ENCODE assay signal across 10 mouse cellular contexts in the genomic region with DNA sequence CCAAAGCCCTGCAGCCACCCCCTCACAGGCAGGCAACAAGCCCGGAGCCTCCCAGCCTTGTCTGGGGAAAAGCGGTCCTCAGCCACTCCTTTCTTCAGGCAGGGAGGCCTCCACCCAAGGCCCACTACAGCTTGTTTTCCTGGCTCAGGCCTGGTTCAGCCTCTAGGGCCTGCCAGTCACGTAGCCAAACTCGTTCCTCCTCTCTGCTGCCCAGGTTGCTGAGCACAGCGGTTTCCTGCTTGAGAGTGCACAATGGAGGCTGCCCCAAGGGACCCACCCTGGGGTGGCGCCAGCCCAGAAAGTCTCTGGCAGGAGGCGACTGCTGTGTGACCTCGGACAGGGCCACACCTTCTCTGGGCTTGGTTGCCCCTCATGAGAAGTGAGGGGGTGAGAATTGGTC. TPM values are rescaled to one million over a fixed set of nuclear protein-coding genes. Genes with fewer than 3 reads are reported as not detected.
A peak's percentile ranks its signal among the peaks of the same experiment; 100 is the strongest.
DNase-seq lines count a peak whose midpoint lies in the region; ATAC-seq and TF ChIP-seq lines count a peak whose summit lies in the region.
"Had no signal": no experiment of that assay in that cellular context is flagged by ENCODE, and none has a peak within 500 bp of the region (broad histone marks: within the 10 kb centered on the region; RNA-seq: fewer than 3 reads in every experiment).

No protein-coding gene starts in this region.

- no peaks in the 10 kb centered on the region for H3K27me3 ChIP-seq in kidney, adult 2 months (replicated peaks; ENCODE audit: control insufficient read depth, insufficient read depth, low read length)
- H3K27me3 ChIP-seq in kidney, embryonic 14.5 days (ENCODE audit: control insufficient read depth, insufficient read depth, low read length) = no peaks in the 10 kb centered on the region
- no peaks in the 10 kb centered on the region for H3K27me3 ChIP-seq in heart, embryonic 12.5 days (replicated peaks)
- H3K27me3 ChIP-seq in stomach, embryonic 14.5 days (ENCODE audit: control insufficient read depth, insufficient read depth, low read length) = no peaks in the 10 kb centered on the region
- H3K27me3 ChIP-seq: liver, embryonic 15.5 days had no signal

- peaks cover 9% of the 10 kb centered on the region for H3K4me1 ChIP-seq in kidney, adult 2 months (ENCODE audit: control insufficient read depth, insufficient read depth, low read length)
- H3K4me1 ChIP-seq in kidney, embryonic 14.5 days (ENCODE audit: control insufficient read depth, insufficient read depth, low read length) = peaks cover 17% of the 10 kb centered on the region
- H3K4me1 ChIP-seq in heart, embryonic 12.5 days (replicated peaks) = 0 out of 2 replicates have a peak, but pooled peaks cover 7% of the 10 kb centered on the region
- peaks cover 11% of the 10 kb centered on the region; the same call in 1 of the 2 replicates for H3K4me1 ChIP-seq in stomach, embryonic 14.5 days (ENCODE audit: control insufficient read depth, insufficient read depth, low read length)
- H3K4me1 ChIP-seq: liver, embryonic 15.5 days had no signal

- TF ChIP-seq CTCF in kidney, adult 2 months (conservative IDR thresholded peaks at IDR 0.05; ENCODE audit: insufficient read depth, insufficient read length, low read depth, low read length) = no peak
- no peak for TF ChIP-seq CTCF in layer of hippocampus, adult 2 months (conservative IDR thresholded peaks at IDR 0.05)

- H3K9me3 ChIP-seq in kidney, embryonic 14.5 days (ENCODE audit: control insufficient read depth, low read length) = peaks cover 5% of the 10 kb centered on the region; the same call in 1 of the 2 replicates
- peaks cover 6% of the 10 kb centered on the region; the same call in 1 of the 2 replicates for H3K9me3 ChIP-seq in heart, embryonic 12.5 days (replicated peaks)
- H3K9me3 ChIP-seq in stomach, embryonic 14.5 days (ENCODE audit: control insufficient read depth, low read depth, low read length) = no peaks in the 10 kb centered on the region; the same call in 1 of the 2 replicates
- H3K9me3 ChIP-seq: liver, embryonic 15.5 days had no signal

- TF ChIP-seq POLR2A in kidney, adult 2 months (IDR thresholded peaks at IDR 0.05; ENCODE audit: low read depth, low read length) = no peak

- no peak overlapping the region for H3K4me2 ChIP-seq in kidney, embryonic 14.5 days (replicated peaks; ENCODE audit: low read depth, low read length)
- no peak overlapping the region for H3K4me2 ChIP-seq in heart, embryonic 12.5 days
- no peak overlapping the region for H3K4me2 ChIP-seq in stomach, embryonic 14.5 days (replicated peaks; ENCODE audit: low read depth, low read length)
- H3K4me2 ChIP-seq: liver, embryonic 15.5 days had no signal

- peak; percentile 72 for DNase-seq in kidney, adult 2 months
- DNase-seq in kidney, postnatal 36 days = peak; percentile 54 to 71
- DNase-seq in layer of hippocampus, adult 2 months (ENCODE audit: low spot score in 2 of 2) = no peak
- DNase-seq in layer of hippocampus, adult 11-12 months (ENCODE audit: low spot score) = no peak
- DNase-seq in ovary, postnatal 10 days (ENCODE audit: low spot score) = no peak
- DNase-seq: gastrocnemius, postnatal 10 days had no signal

- H3K9ac ChIP-seq in kidney, embryonic 14.5 days (ENCODE audit: low read depth, low read length) = no peak overlapping the region
- H3K9ac ChIP-seq in heart, embryonic 12.5 days = no peak overlapping the region
- no peak overlapping the region for H3K9ac ChIP-seq in stomach, embryonic 14.5 days (replicated peaks; ENCODE audit: low read depth, low read length)
- H3K9ac ChIP-seq: liver, embryonic 15.5 days had no signal

- H3K36me3 ChIP-seq in kidney, adult 2 months (ENCODE audit: control insufficient read depth, insufficient read depth, low read length) = no peaks in the 10 kb centered on the region
- no peaks in the 10 kb centered on the region for H3K36me3 ChIP-seq in kidney, embryonic 14.5 days (ENCODE audit: control insufficient read depth, insufficient read depth, low read length)
- H3K36me3 ChIP-seq in heart, embryonic 12.5 days = no peaks in the 10 kb centered on the region
- no peaks in the 10 kb centered on the region for H3K36me3 ChIP-seq in stomach, embryonic 14.5 days (ENCODE audit: control insufficient read depth, insufficient read depth, low read length)
- H3K36me3 ChIP-seq: liver, embryonic 15.5 days had no signal

- ATAC-seq in kidney, embryonic 14.5 days (ENCODE audit: low FRiP score, low TSS enrichment) = no peak
- ATAC-seq in heart, embryonic 12.5 days (ENCODE audit: insufficient number of reproducible peaks, low FRiP score) = 0 out of 2 replicates have a peak, but pooled peaks have one; percentile 10
- peak; percentile 57 for ATAC-seq in stomach, embryonic 14.5 days (ENCODE audit: insufficient number of reproducible peaks, insufficient read depth, low FRiP score, low read depth)

- WGBS in kidney, adult 2 months = 48% methylated on average over 8 of the region's 8 CpGs
- 59% methylated on average over 8 of the region's 8 CpGs for WGBS in kidney, embryonic 14.5 days
- 67% methylated on average over 8 of the region's 8 CpGs for WGBS in heart, embryonic 12.5 days
- WGBS in stomach, embryonic 14.5 days = 58% methylated on average over 8 of the region's 8 CpGs

- H3K4me3 ChIP-seq in kidney, adult 2 months (ENCODE audit: insufficient read depth, low read depth, low read length) = no peak overlapping the region
- no peak overlapping the region for H3K4me3 ChIP-seq in kidney, embryonic 14.5 days (ENCODE audit: low read length)
- no peak overlapping the region for H3K4me3 ChIP-seq in heart, embryonic 12.5 days
- no peak overlapping the region for H3K4me3 ChIP-seq in stomach, embryonic 14.5 days (ENCODE audit: low read depth, low read length)
- no peak overlapping the region for H3K4me3 ChIP-seq in layer of hippocampus, adult 2 months
- H3K4me3 ChIP-seq: liver, embryonic 15.5 days had no signal

- H3K27ac ChIP-seq in kidney, adult 2 months (ENCODE audit: insufficient read depth, low read depth, low read length) = peak overlapping the region; percentile 22
- H3K27ac ChIP-seq in kidney, embryonic 14.5 days (ENCODE audit: low read depth, low read length) = no peak overlapping the region; the same call in 1 of the 2 replicates
- no peak overlapping the region for H3K27ac ChIP-seq in heart, embryonic 12.5 days (ENCODE audit: poor library complexity, severe bottlenecking)
- H3K27ac ChIP-seq in stomach, embryonic 14.5 days (ENCODE audit: low read length) = peak overlapping the region; percentile 85
- no peak overlapping the region for H3K27ac ChIP-seq in layer of hippocampus, adult 2 months
- H3K27ac ChIP-seq: liver, embryonic 15.5 days had no signal

RNA-seq across cellular contexts. Expression of a gene that starts 14.2 kb away (rescaled TPM):
- 1.8 and 2.0 TPM in 2 replicates for polyA plus RNA-seq in kidney, adult 2 months (2012; rRNA removed)
- polyA plus RNA-seq in kidney, embryonic 14.5 days (2014; fragmentation: Nextera tagmentation; extraction: Ambion mirVana) = 1.9 and 2.5 TPM in 2 replicates
- 0.93 and 1.1 TPM in 2 replicates for polyA plus RNA-seq in heart, embryonic 12.5 days (2016; fragmentation: Nextera tagmentation; extraction: Ambion mirVana)
- polyA plus RNA-seq in stomach, embryonic 14.5 days (2014; fragmentation: Nextera tagmentation; extraction: Ambion mirVana) = 4.3 and 4.4 TPM in 2 replicates
- total RNA-seq in layer of hippocampus, adult 2 months (2021) = 1 to 10 TPM; 2.5 to 2.6 TPM

RNA-seq across cellular contexts. Expression of a gene that starts 44.7 kb away (rescaled TPM):
- 99.3 and 105 TPM in 2 replicates for polyA plus RNA-seq in kidney, adult 2 months (2012; rRNA removed)
- polyA plus RNA-seq in kidney, embryonic 14.5 days (2014; fragmentation: Nextera tagmentation; extraction: Ambion mirVana) = 2.0 and 3.9 TPM in 2 replicates
- polyA plus RNA-seq in heart, embryonic 12.5 days (2016; fragmentation: Nextera tagmentation; extraction: Ambion mirVana) = 0.06 and 0.15 TPM in 2 replicates
- polyA plus RNA-seq in stomach, embryonic 14.5 days (2014; fragmentation: Nextera tagmentation; extraction: Ambion mirVana) = 0.16 TPM in 1 of 2 replicates, not detected in the other
- not detected for total RNA-seq in layer of hippocampus, adult 2 months (2021)
- polyA plus RNA-seq: liver, embryonic 15.5 days had no signal

RNA-seq across cellular contexts. Expression of a gene that starts 52.8 kb away (rescaled TPM):
- 8.1 and 9.6 TPM in 2 replicates for polyA plus RNA-seq in kidney, adult 2 months (2012; rRNA removed)
- 3.7 and 3.9 TPM in 2 replicates for polyA plus RNA-seq in kidney, embryonic 14.5 days (2014; fragmentation: Nextera tagmentation; extraction: Ambion mirVana)
- polyA plus RNA-seq in heart, embryonic 12.5 days (2016; fragmentation: Nextera tagmentation; extraction: Ambion mirVana) = 5.3 and 6.1 TPM in 2 replicates
- 2.8 and 3.4 TPM in 2 replicates for polyA plus RNA-seq in stomach, embryonic 14.5 days (2014; fragmentation: Nextera tagmentation; extraction: Ambion mirVana)
- total RNA-seq in layer of hippocampus, adult 2 months (2021) = 1 to 10 TPM in 1 of 2 experiments, under 1 TPM in 1; 0.86 to 1.3 TPM

Comparison
In these comparisons a context has a peak if more than half of its experiments do, and no peak if none do; other contexts are left out.
1. H3K27ac ChIP-seq: peak in kidney, adult 2 months (single experiment) and stomach, embryonic 14.5 days (single experiment); none in kidney, embryonic 14.5 days (single experiment), heart, embryonic 12.5 days (single experiment) and layer of hippocampus, adult 2 months (single experiment).
2. RNA of a gene that starts 44.7 kb away (polyA plus RNA-seq): 99.3 to 105 TPM in kidney, adult 2 months; 2.0 to 3.9 TPM in kidney, embryonic 14.5 days, 0.16 TPM in stomach, embryonic 14.5 days and 0.06 to 0.15 TPM in heart, embryonic 12.5 days; every median in the first group is over 10 times any median in the second.
3. DNase-seq: peak in kidney, adult 2 months (single experiment) and kidney, postnatal 36 days (2 of 2); none in layer of hippocampus, adult 2 months (0 of 2), layer of hippocampus, adult 11-12 months (single experiment) and ovary, postnatal 10 days (single experiment).